Mouse (Mus musculus) G1E (cell line): ENCODE measurements around the gene Lmna. TPM values are rescaled to one million over a fixed set of nuclear protein-coding genes. Genes with fewer than 3 reads are reported as not detected.

ENCODE experiments used
- ATAC-seq: 2 replicates; pipeline ENCODE4 v1.8.0; 2016; ENCODE audit warnings: mild to moderate bottlenecking; ENCODE audit not compliant: insufficient number of reproducible peaks, poor library complexity, low FRiP score, severe bottlenecking; ENCODE audit errors: extremely low read depth
- DNase-seq: peaks from one replicate; pipeline ENCODE4 v3.0.0; 2012; ENCODE audit warnings: low spot score
- H3K27me3 ChIP-seq: 2 replicates; pipeline ENCODE4 v1.6.1; 2012; ENCODE audit warnings: mild to moderate bottlenecking, low read length, inconsistent platforms; ENCODE audit not compliant: insufficient read depth
- H3K36me3 ChIP-seq: replicated peaks from 2 replicates; pipeline ENCODE3; 2012; ENCODE audit warnings: mild to moderate bottlenecking, inconsistent platforms
- H3K4me1 ChIP-seq: 2 replicates; pipeline ENCODE4 v1.6.1; 2012; ENCODE audit warnings: low read depth, low read length, inconsistent platforms, mixed read lengths; ENCODE audit not compliant: insufficient read depth
- H3K4me3 ChIP-seq: 2 replicates; pipeline ENCODE4 v1.5.1; 2012; ENCODE audit warnings: low read depth, mild to moderate bottlenecking, inconsistent platforms, low read length, moderate library complexity, mixed read lengths
- H3K9me3 ChIP-seq: replicated peaks from 2 replicates; pipeline ENCODE4 v1.6.1; 2012; ENCODE audit warnings: inconsistent platforms
- CTCF ChIP-seq: IDR thresholded peaks from 2 replicates; pipeline ENCODE4 v1.5.1; 2012; ENCODE audit warnings: low read depth, low read length, inconsistent platforms, mixed read lengths
- GATA1 ChIP-seq: IDR thresholded peaks from 2 replicates; pipeline ENCODE4 v1.6.1; 2012; ENCODE audit warnings: borderline replicate concordance, low read length, inconsistent platforms, mixed read lengths
- GATA2 ChIP-seq: IDR thresholded peaks from 2 replicates; pipeline ENCODE4 v1.6.1; 2012; ENCODE audit warnings: low read depth, low read length, inconsistent platforms, borderline replicate concordance
- POLR2AphosphoS5 ChIP-seq: IDR thresholded peaks from 2 replicates; pipeline ENCODE4 v1.6.1; 2012; ENCODE audit warnings: low read depth, low read length, inconsistent platforms; ENCODE audit not compliant: insufficient replicate concordance
- TAL1 ChIP-seq: conservative IDR thresholded peaks from 2 replicates; pipeline ENCODE4 v1.6.1; 2012; ENCODE audit warnings: low read depth, low read length, inconsistent platforms, mixed read lengths
- polyA plus RNA-seq: library from polyadenylated mRNA; stranded (reverse); fragments of >175 nt; gene quantifications from 2 replicates; pipeline ENCODE4 v1.2.3, GENCODE M21; 2012
- total RNA-seq, 2 experiments: library from RNA; stranded (forward) in 1 of 2; stranded (reverse) in 1 of 2; fragments of 200-1000 nt in 1 of 2; fragments of >200 nt in 1 of 2; fragmentation: Nextera tagmentation in 1 of 2; gene quantifications; 2 replicates each; pipeline ENCODE4 v1.2.3; 2014 to 2017

Gene Lmna
- total and polyA plus RNA-seq, 3 experiments: 72.1 to 336 (median 98.2) TPM

DNA sequence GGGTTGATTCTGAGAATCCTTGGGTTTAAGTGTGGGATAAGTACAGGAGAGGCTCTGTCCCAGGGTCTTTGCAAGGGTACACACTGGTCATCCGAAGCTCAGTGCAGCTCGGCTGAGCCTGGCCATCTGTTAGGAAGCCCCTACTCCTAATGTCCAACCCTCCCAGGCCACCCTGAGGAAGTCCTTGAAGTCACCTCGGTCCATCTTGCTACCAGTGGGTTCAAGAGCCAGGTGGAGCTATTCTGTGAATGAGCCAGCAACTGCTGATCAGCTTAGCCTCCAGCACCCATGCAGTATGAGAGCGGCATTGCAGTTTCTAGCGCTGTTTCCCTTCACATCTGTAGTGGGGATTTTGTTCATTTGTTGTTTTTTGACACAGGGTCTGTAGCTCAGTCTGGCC, 30.3 kb upstream of the Lmna start:
- H3K4me1 ChIP-seq: peaks cover 78% of the 10 kb centered on the region
- DNase-seq (no peak), ATAC-seq (no peak)
- no peaks in the 10 kb centered on the region; the same call in 1 of the 2 replicates for H3K27me3 ChIP-seq
- H3K36me3 ChIP-seq: peaks cover 54% of the 10 kb centered on the region
- H3K4me3 ChIP-seq: no peak overlapping the region
- TF ChIP-seq GATA2 (no peak), POLR2AphosphoS5 (no peak), TAL1 (no peak)
- H3K9me3 ChIP-seq: no peaks in the 10 kb centered on the region

DNA sequence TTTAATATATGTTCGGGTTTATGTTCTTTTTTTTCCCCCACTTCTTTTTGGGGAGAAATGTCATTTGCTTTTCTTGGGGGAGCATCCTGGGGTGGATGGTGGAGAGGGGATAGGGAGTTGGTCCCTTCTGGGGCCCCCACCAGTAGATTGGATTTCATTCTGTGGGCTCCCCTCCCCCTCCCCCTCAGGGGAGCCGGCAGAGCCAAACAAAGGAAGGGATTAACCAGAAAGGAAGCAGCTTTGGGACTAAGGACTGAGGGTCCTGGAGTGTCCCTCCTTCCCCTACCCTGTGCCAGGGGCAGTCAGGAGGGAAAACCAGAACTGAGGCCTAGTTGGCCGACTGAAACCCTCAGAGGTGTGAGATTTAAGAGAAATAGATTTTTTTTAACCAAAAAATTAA, 29.6 kb upstream of the Lmna start:
- Histone ChIP-seq H3K9me3 (no peaks in the 10 kb centered on the region), H3K4me1 (peaks cover 76% of the 10 kb centered on the region), H3K36me3 (peaks cover 55% of the 10 kb centered on the region), H3K4me3 (no peak overlapping the region), H3K27me3 (no peaks in the 10 kb centered on the region)
- ATAC-seq (no peak), DNase-seq (no peak)
- TF ChIP-seq TAL1 (no peak), CTCF (no peak), GATA1 (no peak), POLR2AphosphoS5 (no peak), GATA2 (no peak)

DNA sequence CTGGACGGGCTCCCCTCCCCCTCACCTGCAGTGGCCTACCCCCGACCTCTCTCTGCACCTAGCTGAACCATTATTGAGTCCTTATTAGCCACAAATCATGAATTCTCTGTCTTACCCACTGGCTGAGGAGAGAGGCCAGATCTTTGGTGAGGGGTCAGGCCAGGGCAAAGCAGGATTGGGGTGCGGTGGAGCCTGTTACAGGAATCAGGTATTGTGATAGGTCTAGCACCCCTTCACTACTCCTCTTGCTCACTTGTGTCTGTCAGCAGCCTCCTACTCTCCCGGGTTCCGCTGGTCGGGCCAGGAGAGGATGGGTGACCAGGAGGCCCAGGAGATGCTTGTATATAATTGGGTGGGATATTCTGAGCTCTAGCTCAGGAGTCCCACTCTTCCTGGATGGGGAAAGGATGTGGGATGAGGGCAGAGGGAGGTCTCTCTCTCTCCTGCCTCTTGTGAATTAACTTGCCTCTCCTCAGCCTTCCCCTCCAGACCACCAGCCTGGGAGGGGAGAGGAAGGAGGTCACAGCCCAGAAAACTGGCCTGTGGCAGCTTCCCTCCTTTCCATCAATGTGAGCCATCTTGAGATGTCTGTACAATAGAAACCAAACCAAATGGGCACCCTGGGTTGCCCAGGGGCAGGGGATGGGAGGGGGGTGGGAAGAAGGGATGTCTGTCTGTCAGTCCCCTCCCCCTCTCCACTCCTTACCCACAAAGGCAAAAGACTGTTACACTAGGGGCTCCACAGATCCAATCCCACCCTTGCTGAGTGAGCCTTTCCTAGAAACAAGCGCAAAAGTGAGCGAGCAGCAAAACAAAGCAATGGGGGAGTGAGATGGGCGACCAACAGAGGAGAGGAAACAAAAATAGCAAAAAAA, 28.8 kb upstream of the Lmna start:
- no peak for ATAC-seq
- Histone ChIP-seq H3K9me3 (no peaks in the 10 kb centered on the region), H3K4me1 (peaks cover 75% of the 10 kb centered on the region), H3K36me3 (peaks cover 55% of the 10 kb centered on the region), H3K27me3 (no peaks in the 10 kb centered on the region), H3K4me3 (no peak overlapping the region)
- no peak for DNase-seq
- no peak for TF ChIP-seq GATA2
- TF ChIP-seq POLR2AphosphoS5: no peak
- TF ChIP-seq CTCF: no peak
- TF ChIP-seq TAL1: no peak
- no peak for TF ChIP-seq GATA1

DNA sequence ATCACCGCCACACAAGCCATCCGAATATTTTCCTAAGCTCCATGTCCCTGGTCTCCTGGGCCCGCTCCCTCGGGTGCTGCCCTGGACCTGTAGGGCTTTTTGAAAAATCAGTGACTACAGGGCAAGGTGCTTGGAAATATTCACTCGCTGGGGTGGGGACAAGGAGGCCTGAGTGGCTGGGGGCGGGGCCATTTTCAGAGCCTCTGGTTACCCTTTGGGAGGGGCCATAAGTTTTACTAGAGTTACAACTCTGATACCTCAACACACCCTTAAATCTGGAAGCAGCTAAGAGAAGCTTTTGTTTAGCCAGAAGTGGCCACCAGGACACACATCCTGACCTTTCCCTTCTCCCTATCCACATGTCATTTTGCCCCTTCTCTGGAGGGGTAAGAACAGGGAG, 27.4 kb upstream of the Lmna start:
- Histone ChIP-seq H3K36me3 (peaks cover 47% of the 10 kb centered on the region), H3K4me1 (peaks cover 78% of the 10 kb centered on the region), H3K4me3 (peak overlapping the region; percentile 76), H3K9me3 (no peaks in the 10 kb centered on the region), H3K27me3 (peaks cover 3% of the 10 kb centered on the region; the same call in 1 of the 2 replicates)
- ATAC-seq: no peak
- DNase-seq: no peak
- TF ChIP-seq GATA1: no peak

DNA sequence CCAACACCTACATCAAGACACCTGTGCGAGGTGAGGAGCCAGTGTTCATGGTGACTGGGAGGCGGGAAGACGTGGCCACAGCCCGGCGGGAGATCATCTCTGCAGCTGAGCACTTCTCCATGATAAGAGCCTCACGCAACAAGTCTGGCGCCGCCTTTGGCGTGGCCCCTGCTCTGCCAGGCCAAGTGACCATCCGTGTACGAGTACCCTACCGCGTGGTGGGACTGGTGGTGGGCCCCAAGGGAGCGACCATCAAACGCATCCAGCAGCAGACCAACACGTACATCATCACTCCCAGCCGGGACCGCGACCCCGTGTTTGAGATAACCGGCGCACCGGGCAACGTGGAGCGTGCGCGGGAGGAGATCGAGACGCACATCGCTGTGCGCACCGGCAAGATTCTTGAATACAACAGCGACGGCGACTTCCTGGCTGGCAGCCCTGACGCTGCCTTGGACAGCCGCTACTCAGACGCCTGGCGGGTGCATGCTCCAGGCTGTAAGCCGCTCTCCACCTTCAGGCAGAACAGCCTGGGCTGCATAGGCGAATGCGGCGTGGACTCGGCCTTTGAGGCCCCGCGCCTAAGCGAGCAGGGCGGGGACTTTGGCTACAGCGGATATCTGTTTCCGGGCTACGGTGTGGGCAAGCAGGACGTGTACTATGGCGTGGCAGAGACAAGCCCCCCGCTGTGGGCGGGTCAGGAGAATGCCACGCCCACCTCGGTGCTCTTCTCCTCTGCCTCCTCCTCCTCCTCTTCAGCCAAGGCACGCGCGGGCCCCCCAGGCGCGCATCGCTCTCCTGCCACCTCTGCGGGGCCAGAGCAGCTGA, 26.6 kb upstream of the Lmna start:
- Histone ChIP-seq H3K27me3 (peaks cover 3% of the 10 kb centered on the region; the same call in 1 of the 2 replicates), H3K9me3 (no peaks in the 10 kb centered on the region), H3K4me3 (peak overlapping the region; percentile 76), H3K36me3 (peaks cover 43% of the 10 kb centered on the region), H3K4me1 (peaks cover 75% of the 10 kb centered on the region)
- DNase-seq: peak; percentile 86
- ATAC-seq: peak; percentile 89
- TF ChIP-seq CTCF (no peak), GATA1 (no peak), TAL1 (no peak), POLR2AphosphoS5 (no peak), GATA2 (no peak)

DNA sequence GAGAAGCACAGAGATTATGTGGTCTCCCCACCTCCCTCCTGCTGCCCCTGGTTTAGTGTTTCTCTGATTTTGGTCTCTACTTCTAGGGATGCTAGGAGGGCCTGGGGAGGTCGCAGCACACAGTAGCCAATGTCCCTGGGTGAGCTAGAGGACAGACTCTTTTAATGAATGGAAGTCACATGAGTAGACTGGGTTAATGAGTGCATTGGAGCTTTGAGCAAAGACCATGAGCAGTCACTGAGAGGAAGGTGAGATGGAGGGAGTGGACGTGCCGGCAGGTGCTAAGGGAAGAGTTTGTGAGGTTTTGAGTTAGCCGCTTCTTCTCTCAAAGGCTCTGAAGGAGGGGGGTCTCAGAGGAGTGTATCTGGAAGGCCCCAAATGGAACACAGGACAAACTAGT, 25.8 kb upstream of the Lmna start:
- no peak for DNase-seq
- no peak for ATAC-seq
- H3K27me3 ChIP-seq: peaks cover 3% of the 10 kb centered on the region; the same call in 1 of the 2 replicates
- H3K36me3 ChIP-seq: peaks cover 39% of the 10 kb centered on the region
- H3K9me3 ChIP-seq: no peaks in the 10 kb centered on the region
- TF ChIP-seq CTCF: no peak
- no peak for TF ChIP-seq GATA2
- no peak for TF ChIP-seq POLR2AphosphoS5
- no peak for TF ChIP-seq TAL1
- TF ChIP-seq GATA1: no peak
- peaks cover 73% of the 10 kb centered on the region for H3K4me1 ChIP-seq
- peak overlapping the region; percentile 76; the same call in 1 of the 2 replicates for H3K4me3 ChIP-seq

DNA sequence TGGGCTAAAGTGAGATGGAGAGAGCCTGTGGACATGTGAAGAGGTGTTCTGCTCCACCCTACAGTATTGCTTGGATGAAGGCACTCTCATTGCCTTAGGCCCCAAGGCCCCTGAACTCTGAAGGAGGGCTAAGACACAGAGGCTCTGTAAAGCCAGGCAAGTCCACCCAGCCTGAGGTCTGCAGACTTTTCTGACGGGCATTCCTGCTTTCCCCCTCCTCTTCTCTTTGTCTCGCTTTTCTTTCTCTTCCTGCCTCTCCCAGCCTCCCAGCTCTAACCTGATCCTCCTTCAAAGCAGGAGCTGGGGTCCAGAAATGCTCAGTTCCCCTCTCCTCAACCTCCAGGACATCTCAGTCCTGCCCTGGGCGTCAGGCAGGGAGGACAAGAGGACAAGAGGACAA, 25.2 kb upstream of the Lmna start:
- no peak for DNase-seq
- Histone ChIP-seq H3K9me3 (no peaks in the 10 kb centered on the region), H3K4me3 (no peak overlapping the region; the same call in 1 of the 2 replicates), H3K4me1 (peaks cover 73% of the 10 kb centered on the region), H3K36me3 (peaks cover 34% of the 10 kb centered on the region), H3K27me3 (peaks cover 3% of the 10 kb centered on the region; the same call in 1 of the 2 replicates)
- TF ChIP-seq TAL1: no peak
- TF ChIP-seq GATA2: no peak
- no peak for TF ChIP-seq GATA1
- TF ChIP-seq POLR2AphosphoS5: no peak
- no peak for TF ChIP-seq CTCF
- ATAC-seq: no peak
